Mouse (Mus musculus) v-Abl transformed pro-B cells (cell line): ENCODE data around the gene Fam69a.

ENCODE experiments used
- in situ Hi-C, 2 experiments: fragments of 400-800 bp; cut with MboI; formaldehyde crosslinking; loops; one replicate each; pipeline ENCODE4 v1.15.1; 2025; ENCODE audit not compliant: unreplicated experiment in 2 of 2

Fam69a gene

DNA sequence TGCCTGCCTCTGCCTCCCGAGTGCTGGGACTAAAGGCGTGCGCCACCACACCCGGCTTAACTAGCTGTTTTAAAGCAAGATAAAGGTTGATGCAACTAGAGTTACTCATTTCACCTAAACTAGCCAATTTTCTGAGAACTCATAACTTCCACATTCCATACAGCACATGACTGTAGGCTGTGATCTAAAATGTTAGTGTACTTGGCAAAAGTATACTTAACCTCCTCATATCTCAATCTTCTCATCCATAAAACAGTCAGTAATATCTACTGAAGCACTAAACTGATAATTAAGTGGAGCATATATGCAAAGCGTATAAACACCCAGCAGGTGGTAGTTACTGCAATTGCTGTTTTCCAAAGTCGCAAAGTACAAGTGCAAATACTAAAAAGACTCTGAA, 113.6 kb downstream of the Fam69a start:
- in situ Hi-C loops: no loop called here

DNA sequence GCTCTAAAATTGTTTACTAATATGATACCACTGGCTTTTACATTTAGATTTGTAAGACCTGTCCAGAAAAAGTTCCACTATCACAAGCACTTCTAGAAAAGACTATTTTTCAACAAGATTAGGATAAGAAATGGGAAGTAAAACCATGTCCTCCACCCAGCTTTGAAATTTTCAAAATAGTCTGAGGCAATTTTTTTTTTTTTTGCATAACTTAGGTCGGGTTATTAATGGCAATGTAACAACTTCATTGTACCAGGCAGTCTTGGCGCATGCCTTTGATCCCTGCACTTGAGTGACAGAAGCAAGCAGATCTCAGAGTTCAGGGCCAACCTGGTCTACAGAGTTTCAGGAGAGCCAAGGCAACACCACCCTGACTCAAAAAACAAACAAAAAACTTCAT, 117.2 kb downstream of the Fam69a start:
- in situ Hi-C loops: no loop called here

DNA sequence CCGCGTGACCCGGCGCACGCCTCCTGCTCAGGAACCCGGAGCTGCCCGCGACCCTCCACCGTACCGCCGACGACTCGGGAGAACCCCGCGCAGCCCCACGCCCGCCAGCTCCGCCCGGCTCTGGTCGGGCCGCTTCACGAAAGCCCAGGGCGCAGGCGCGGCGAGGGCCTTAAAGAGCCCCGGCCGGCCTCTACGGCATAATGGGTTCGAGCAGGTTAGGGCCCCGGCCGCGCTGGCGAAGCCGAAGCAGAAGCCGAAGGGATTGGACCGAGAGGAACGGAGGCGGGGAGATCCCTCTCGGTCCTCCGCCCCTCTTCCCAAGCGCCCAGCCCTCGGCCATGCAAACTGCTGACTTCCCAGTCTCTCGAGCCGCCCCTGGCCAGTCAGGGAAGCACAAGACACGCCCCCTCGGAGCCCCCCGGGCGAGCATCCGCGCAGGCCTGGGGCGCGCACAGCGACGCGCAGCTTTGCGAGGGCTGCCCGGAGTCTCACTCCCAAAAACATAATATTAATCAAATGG, 117.9 kb downstream of the Fam69a start:
- in situ Hi-C loops: no loop called here

DNA sequence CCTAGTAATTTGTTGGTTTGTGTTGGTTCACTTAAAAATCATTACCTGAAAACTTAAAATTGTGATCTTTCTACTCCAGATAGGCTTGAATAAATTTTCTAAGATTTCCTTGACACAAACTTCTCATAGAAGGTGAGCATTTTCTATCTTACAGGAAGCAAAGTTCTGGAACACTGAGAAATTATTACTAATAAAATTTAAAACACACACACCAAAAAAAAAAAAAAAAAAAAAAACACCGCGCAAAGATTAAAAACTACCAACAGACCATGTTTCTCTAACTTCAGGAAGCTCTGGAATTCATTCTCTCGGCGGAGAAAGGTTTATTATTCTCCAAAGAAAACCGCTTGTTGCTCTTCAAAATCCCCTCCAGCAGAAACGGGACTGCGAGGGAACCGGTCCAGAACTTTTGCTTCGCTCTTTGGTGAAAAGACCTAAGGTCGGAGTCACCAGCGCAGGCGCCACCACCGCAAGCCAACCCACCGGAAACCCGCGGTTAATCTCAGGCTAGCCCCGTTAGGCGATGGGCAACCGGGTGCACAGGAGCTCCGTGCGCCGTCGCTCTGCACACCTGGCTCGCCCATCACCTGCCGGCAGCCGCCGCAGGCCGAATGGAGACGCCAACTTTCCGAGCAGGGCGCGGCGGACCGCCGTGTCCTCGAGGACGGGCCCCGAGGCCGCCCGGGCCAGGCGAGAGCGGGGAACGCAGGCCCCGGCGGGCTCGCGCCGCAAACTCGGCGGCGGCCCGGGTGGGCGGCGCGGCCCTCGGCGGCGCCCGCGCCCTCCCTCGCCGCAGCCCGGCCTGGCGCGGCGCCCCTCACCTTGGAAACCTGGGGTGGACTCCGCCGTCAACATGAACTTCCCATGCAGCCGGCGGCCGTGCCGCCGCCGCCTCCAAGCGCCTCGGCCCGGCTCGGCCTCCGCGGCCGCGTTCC, 118.6 kb downstream of the Fam69a start:
- in situ Hi-C loops: no loop called here

DNA sequence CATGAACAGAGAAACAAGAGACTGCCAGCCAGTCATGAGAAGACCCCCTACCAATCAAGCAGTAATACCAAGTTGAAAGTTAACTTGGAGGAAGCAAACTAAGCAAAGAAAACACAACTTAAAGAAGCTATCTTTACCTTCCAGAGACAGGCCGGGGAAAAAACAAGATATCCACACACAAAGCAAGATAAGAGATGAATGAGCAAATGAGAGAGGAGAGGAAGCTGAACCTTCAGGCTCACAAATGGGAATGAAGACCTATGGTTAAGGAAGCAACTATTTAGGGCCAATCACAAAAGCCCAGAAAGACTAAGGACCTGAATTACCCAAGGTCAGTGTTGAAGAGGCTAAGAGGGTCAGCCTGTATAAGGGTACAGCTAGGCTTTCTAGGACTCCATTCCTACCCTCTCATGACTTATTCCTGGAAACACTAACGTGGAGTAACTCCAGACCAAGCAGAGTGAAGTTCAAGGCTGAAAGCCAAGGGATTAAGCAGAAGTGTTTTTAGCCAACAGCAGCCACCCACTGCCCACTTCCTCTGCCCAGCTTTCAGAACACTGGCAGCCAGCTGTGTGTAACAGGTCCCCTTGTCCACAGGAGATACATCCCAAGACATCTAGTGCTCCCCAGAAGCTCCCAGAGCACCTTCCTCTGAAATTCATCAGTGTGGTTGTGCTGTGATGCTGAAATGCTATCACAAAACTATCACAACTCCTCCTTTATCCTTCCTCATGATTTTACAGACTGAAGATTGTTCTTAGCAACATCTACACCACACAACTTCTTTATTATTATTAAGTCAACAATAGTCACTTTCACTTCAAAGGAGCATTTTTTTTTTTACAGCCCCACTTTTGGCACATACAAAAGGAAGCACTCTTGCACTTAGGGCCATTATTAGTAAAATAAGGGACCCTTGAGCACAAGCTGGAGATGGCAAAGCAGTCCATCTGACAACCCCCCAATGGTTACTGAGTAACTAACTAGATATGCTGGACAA, 120.5 kb downstream of the Fam69a start:
- in situ Hi-C loops: no loop called here

DNA sequence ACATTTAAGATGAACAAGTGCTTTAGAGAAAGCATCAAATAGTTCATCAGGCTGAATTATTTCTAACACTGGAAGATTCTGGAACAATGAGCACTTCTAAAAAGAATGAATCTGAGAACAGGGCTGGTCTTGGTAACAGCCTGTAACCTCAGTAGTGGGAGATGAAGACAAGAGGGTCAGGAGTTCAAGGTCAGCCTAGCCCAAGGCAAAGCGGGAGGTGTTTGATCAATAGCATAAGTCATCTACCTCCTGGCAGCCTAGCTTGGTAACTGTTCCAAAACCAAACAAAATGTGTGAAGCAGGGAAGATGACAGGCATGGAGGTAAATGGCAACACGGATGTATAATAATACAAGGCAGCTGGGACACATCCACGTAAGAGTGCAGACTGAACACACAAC, 122.9 kb downstream of the Fam69a start:
- in situ Hi-C loops: no loop called here

DNA sequence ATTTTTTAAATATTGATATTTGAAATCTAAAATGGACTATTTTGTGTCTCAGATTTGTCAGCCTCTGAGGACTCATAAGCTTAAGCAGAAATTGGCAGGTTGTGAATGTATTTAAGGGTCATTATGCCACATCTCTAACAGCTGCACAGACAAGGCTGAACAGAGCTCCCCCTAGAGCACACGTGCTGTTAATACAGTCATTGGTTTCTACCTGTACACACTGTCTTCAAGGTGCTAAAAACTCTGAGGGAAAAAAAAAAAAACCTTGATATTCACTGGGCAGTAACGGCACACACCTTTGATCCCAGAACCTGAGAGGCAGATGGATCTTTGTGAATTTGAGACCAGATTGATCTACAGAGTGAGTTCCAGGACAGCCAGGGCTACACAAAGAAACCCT, 127.9 kb downstream of the Fam69a start:
- in situ Hi-C loops: no loop called here
